Mouse (Mus musculus) adrenal gland, postnatal 14 days (tissue): ENCODE data around the gene Man1b1. TPM values are rescaled to one million over a fixed set of nuclear protein-coding genes. Genes with fewer than 3 reads are reported as not detected.

ENCODE experiments used
- DNase-seq: peaks from one replicate; pipeline ENCODE4 v3.0.0; 2021; ENCODE audit warnings: mixed read lengths
- total RNA-seq: library from RNA; stranded (reverse); gene quantifications from 2 replicates; pipeline ENCODE4 v1.2.3, GENCODE M21; 2021

The Man1b1 gene
- total RNA-seq, 1 experiment from 2014 or later: 43.1 TPM

DNA sequence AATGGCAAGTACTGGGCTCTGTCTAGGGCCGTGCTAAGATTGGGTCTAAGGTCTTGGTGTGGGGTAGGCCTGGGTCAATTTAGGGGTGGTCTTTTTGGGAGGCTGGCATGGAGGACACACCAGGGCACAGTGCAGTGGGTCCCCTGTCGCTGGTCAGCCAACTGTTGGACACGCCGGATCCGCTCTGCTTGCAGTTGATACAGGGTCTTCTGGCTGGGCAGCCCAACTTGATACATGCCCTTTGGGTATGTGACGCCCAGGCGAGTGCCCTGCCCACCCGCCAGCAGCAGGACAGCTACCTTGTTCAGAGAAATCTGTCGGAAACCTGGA, 32.6 kb downstream of the Man1b1 start:
- no peak for DNase-seq

DNA sequence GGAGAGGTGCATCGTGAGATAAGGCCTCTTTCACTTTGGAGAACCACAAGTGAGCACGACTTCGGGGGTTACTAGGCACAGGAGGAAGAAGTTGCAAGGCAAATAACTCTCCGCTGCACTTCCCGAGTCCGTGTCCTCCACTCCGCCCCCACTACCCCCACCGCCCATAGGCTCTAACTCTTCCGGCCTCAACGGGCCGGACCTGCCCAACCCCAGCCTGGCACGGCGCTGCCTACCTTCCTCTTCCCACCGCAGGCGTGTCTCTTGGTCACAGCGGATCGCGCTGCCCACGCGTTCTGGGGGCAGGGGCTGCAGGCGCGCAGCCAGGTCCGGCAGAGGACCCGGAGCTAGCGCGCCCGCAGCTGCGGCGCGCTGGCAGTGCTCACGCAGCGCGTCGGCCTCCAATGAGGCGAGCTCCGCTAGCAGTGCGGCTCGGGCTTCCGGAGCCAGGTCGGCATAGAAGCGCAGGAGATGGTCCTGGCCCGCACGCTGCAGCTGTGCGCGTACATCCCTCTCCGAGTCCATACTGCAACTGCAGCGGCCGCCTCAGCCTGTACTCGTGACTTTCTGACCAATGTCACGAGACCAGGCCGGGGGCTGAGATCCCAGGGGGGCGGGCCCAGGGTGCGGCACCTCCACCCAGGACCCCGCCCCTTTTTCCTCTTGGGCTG, 33.1 kb downstream of the Man1b1 start, which contains the start of gene Uap1l1:
Gene Uap1l1, minus strand, starts transcription at position 592 of the 671 bp plus-strand sequence.
- DNase-seq: peak; percentile 90

DNA sequence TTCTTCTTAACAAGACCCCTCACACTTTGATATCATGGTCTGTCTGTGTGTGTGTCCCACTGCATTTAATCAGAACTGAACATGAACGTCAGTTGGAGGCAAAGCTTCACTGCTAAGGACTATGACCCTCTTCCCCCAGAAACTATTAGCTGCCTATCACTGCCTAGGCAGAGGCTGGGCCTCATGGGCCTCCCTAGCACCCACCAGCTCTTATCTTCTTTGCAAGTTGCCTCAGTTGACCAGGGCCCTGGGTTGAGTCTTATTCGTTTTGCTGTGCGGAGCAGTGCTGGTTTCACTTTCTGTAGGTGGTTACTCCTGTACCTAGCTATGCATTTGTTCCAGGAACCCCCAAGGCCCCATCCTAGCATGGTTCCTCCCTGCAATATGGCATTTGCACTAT, 37.9 kb downstream of the Man1b1 start:
- no peak for DNase-seq

DNA sequence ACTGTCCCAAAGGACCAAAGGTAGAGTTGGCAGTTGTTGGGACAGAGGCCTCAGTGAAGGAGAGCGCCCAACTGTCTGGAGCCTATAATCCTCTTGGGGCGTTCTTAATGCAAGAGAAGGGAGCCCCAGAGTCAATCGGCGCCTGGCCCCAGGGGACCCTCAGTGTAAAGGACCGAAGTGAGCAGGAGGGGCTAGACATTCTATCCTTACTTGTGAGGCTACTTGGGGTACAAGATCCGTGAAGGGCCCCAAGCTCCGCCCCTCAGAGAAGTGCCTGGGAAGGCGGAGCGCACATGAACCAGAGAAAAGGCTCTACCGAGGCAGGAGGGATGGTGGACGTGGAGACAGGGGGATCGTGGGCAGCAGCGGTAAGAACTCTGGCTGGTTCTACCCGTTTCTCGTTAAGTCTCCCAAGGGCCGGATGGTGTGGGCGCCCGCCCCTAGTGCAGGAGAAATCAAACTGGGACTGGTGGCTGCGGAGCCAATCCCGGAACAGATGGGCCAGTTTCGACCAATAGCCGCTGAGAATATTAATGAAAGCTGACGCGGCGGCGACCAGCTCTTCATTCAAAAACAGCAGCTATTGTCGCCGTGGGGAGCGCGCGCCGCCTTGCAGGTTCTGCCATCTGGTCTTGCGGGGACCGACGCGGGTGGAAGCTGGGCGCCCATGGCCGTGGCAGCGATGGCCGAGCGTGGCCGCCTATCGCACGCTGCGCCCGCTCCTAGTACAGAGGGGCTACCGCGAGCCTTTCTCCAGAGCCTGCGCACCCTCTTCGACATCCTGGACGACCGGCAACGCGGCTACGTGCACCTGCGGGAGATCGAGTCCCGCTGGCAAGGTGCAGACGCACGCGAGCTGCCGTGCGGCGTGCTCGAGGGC, 39.9 kb downstream of the Man1b1 start, which contains the start of gene Sapcd2:
Gene Sapcd2, plus strand, starts transcription at position 558 of the 880 bp plus-strand sequence.
- DNase-seq: peak; percentile 91

DNA sequence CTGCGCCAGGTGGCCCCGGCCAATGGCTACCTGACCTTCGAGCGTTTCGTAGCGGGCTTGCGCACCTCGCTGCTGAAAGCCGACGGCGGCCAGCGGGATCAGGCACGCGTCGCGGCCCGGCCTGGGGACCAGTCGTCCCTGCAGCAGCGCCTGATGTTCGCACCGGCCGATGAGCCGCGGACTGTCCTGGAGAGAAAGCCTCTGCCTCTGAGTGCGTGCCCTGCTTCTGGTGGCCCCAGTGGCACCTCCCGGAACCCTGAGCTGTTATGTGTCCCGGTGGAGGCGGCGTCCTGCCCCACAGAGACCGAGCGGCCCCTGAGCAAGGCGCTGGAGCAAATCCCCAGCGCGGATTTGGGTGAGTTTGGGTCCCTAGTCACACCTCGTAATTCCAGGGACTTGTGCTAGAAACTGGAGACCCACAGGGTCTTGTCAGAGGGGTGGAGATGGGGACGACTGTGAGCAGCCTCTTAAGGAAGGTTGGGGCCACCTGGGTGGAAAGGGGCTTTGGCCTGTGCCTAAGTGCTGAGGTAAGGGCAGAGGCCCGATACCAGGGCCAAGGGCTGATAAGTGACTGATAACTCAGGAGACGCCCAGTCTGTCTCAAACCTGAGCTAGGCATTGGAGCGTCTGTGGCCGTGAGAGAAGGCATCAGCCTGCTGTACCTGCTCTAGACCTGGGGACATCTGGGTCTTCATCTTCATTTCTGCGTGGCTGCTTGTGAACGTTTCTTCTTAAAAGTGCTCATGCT, 40.7 kb downstream of the Man1b1 start:
- DNase-seq: no peak

DNA sequence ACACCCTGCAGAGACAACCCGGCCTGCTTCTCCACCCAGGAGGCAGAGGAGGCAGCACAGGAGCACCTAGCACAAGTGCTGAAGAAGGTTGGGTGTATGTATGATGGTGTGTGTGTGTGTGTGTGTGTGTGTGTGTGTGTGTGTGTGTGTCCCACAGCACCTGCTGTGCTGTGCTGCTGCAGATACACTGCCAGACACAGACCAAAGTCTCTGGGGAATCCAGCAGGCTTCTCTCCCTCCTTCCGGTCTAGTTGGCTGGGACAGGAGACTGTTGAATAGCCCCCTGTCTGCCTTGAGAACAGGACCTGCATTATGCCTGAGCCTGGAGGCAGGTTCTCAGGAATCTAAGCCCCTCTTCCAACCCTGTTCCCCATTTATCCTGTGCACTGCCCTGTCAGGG, 41.3 kb downstream of the Man1b1 start:
- DNase-seq: no peak

DNA sequence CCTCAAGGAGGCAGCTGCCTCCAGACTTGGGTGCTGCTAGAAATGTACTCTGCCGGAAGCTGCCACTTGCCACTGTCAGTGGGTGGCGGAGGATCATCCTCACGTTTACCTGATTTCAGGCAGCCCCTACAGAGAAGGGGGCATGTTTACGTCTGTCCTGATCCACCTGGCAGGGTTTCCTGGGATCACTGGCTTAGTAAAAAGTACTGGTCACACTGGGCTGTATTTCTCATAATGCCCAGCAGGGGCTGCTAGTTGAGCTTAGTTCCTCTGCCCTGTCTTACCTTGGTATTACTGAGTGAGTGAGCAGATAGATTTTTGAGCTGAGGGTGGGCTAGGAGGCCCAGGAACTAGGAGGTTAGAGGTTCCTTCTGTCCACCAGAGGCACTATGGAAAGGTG, 44.5 kb downstream of the Man1b1 start:
- peak; percentile 59 for DNase-seq

DNA sequence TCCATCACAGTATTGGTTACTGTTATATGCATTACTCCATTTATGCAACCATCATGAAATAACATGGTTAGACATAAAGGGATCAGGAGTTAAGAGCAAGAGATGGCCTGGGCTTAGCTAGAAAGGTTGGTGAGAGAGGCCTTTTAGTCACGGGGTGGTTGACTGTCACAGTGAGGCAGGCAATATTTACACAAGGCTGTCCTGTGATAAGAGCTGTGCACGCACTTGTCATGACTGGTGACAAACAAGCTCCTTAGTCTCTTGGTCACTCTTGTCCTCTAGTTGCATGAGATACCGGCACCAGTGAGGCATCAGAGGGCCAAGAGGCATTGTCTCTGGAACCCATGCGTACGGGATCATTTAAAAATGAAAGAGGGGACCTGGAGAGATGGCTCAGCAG, 52.4 kb downstream of the Man1b1 start:
- DNase-seq: no peak

DNA sequence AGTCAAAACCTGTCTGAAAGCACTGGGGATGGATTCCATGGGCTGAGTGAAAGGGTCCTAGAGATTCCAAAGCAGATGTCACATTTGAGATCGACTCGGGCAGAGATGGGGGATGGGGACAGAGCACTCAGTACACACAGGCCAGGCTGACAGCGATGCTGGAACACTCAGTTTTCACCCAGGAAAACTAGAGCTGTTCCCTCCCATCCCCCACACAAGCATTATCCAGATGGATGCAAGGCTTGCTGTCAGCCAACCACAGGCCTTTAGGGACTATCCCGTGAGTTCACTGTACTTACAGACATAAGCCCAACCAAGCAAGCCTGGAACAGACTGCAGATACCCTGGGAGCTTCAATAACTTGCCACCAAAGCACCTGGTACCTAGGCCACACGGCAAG, 59.1 kb downstream of the Man1b1 start:
- no peak for DNase-seq

DNA sequence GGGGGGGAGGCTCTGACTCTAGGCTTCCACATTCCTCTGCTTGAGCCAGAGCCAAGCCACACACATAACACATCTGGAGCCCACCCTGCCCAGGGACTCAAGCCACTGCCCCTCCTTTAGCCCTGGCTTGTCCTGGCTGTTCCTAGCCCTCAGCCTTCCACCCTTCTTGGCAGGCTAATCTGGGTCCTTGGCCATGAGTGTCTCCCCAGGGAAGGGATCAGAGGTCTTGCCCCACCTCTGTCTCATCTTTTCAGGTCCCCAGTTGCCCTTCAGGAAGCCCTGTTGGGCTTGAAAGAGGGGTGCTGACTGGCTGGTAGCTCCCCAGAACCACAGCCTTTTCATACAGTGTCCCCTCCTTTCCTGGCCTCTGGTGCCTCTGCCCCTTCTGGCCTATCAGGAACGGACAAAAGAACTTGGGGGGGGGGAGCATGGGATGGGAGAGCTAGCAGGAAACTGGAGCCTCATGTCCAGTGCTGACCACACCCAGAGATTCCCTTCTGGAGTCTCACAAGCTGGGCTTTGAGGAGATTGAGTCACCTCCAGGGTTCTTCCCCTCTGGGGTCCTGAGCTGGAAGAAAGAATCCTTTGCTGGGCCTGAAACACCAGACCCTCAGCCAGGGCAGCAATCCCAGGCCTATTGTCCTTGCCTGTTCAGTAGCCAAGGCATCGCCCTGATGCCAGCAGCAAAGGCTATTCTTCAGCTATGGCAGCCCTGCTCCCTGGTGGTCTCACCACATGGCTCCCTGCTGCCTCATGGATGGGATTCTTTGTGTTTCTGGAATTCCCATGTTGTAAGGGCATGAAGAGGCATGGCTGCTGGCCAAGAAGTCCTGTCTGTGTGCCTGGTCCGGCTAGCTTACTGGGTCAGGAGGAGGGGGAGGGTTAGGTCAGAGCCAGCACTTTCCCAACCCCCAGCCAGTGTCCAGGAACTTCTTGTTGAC, 62.4 kb downstream of the Man1b1 start:
- peak; percentile 37 for DNase-seq

DNA sequence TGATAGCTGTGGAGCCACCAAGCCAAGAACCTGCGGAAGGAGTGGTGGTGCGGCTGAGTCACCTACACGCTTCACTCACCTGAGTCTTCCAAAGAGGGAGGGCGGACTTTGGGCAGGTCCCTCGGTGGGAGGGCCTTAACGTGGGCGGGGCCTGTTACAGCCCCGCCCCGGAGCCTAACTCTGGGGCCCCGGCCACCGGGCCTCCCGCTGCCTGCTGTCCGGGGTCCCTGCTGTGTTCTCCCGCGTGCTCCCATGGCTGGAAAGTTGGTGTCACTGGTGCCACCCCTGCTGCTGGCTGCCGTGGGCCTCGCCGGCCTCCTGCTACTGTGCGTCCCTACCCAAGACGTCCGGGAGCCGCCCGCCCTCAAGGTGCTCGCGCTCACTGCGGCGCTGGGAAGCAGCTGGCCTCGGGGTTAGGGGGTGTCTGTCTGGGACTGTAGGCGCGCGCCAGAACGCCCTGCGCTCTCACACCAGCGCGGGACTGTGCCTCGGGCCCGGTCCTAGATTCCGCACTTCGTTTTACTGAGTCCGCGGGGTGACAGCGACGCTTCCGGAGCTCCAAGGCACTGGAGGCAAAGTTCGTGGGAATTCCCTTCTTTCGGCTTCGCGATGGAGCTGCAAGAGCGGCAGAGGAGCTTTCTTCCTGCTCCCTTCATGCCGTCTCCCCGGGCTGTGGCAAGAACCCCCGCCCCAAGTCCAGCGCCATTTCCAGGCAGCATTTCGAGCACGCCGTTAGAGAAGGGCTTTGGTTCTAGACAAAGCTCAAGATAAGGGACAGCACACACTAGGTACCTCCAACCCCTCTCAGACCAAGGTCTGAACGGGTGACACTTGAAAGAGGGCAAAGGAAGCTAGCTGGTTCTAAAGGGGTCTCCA, 63.8 kb downstream of the Man1b1 start, which contains the start of gene Entpd2:
Gene Entpd2, plus strand, starts transcription at position 154 of the 876 bp plus-strand sequence.
- peak; percentile 61 for DNase-seq

DNA sequence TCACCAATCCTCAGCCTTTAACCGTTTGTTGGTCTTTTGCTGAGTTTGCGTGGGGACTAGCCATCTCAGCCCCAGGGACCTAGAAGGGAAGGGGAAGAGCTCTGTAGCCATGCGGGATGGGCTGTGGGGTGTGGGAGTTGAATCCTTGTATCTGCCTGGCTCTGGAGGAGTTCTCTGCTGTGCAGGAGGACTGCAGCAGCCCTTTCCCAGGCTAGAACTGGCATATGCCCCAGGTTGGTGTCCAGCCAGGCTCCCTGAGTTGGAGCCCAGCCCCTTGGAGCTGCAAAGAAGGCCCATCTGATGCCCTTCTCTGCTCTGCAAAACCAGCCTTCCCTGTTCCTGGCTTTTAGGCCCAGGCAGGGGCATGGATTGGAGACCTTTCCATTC, 64.5 kb downstream of the Man1b1 start:
- DNase-seq: peak; percentile 17

DNA sequence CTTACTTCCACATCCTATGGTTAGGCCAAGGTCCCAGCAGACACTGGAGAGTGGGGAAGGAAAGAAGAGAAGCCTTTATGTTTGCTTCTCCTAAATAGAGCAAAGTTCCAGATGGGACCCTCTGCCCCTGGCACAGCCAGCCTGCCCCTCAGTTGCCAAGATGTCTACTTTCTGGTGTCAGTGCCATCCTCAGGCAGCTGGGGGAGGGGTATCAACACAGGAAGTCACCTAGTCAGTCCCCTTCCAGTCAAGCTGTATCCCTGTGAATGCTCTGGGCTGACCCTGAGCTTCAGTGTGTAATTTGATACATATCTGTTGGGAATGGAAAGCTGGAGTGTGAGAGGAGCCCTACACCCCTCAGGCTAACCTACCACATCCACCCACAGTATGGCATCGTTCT, 64.9 kb downstream of the Man1b1 start:
- DNase-seq: no peak

DNA sequence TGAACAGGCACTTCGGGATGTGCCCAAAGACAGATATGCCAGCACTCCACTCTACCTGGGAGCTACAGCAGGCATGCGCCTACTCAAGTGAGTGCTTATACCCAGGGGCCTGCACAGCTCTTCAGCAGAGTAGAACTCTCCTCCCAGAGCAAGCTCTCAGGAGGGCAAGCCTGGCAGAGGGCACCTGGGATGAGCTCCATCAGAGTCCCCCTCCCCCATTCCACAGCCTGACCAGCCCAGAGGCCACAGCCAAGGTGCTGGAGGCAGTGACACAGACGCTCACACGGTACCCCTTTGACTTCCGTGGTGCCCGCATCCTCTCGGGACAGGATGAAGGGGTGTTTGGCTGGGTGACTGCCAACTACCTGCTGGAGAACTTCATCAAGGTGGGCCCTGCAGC, 65.9 kb downstream of the Man1b1 start:
- DNase-seq: no peak

DNA sequence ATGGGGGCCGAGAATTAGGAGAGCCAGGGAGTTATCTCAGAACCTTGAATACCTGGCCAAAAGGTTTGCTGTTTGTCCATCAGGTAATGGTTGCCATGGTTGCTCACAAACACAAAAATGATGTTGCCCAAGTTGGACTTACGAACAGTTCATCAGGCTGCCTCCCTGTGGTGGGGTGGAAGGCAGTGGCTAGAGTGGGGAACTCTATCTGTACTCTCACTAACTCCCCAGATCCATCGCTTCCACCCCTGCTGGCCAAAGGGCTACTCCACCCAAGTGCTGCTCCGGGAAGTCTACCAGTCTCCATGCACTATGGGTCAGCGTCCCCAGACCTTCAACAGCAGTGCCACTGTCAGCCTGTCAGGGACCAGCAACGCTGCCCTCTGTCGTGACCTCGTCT, 66.9 kb downstream of the Man1b1 start, which contains the start of gene Npdc1:
Gene Npdc1, plus strand, starts transcription at position 301 of the 400 bp plus-strand sequence.
- no peak for DNase-seq

DNA sequence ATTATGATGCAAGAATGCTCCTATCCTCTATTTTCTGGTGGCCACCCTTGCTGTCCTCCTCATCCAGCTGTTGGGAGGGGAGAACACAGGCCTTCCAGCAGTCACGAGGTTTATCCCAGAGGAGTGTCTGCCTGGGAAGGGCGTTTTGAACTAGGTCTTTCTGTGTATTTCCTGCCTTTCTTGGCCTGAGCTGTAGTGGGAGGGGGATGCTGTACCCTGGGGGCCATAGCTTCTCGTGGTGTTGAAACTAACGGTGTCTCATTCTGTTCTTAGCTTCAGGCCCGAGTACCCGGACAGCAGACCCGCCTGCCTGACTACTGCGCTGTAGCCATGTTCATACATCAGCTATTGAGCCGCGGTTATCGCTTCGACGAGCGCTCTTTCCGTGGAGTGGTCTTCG, 68.2 kb downstream of the Man1b1 start:
- no peak for DNase-seq

DNA sequence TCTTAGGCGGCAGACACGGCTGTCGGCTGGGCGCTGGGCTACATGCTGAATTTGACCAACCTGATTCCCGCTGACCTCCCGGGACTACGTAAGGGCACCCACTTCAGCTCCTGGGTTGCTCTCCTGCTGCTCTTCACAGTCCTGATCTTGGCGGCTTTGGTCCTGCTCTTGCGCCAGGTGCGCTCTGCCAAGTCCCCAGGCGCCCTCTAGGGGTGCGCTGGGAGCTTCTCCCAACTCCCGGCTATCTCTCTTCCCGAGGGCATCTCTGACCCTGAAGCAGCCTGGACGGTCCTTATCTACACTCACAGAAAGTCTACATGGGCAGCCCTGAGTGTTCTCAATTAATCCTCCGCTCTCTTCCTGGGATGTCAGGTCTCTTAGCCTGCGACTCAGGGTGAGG, 68.6 kb downstream of the Man1b1 start:
- DNase-seq: peak; percentile 80
